Mouse (Mus musculus) spleen, postnatal 14 days (tissue): ENCODE data around the gene Rptn.
"Not testable (repeated sequence)": the region's sequence is repeated elsewhere in the genome, so short reads cannot be mapped to it uniquely, and the experiment has no call there.

Experiments used
- DNase-seq, 2 experiments: peaks; one replicate each; pipeline ENCODE4 v3.0.0; 2021 to 2022; ENCODE audit warnings: low spot score in 2 of 2

The Rptn gene

GRCm38 (mm10) chr3:93393366-93393765 is at the start of gene Rptn:
Gene Rptn, plus strand, starts transcription at chr3:93393699.
- no peak for DNase-seq

GRCm38 (mm10) chr3:93346896-93347295 is 46.6 kb upstream of the Rptn start:
- no peak for DNase-seq

GRCm38 (mm10) chr3:93360045-93360444 is 33.5 kb upstream of the Rptn start:
- DNase-seq, result peak in 1 of 2 experiments; percentile 7

GRCm38 (mm10) chr3:93361933-93362574 is 31.4 kb upstream of the Rptn start:
- no peak for DNase-seq

- no peak for DNase-seq
These were observed 26.4 kb upstream of the Rptn start for GRCm38 (mm10) chr3:93366966-93367575.

GRCm38 (mm10) chr3:93368171-93368570 is 25.3 kb upstream of the Rptn start:
- no peak for DNase-seq

GRCm38 (mm10) chr3:93373416-93373815 is 20.1 kb upstream of the Rptn start:
- DNase-seq, result no peak

GRCm38 (mm10) chr3:93375196-93375595 is 18.3 kb upstream of the Rptn start:
- DNase-seq, result no peak

- DNase-seq, result no peak
These were observed 17.9 kb upstream of the Rptn start for GRCm38 (mm10) chr3:93375601-93376000.

- no peak for DNase-seq
These were observed 15.4 kb upstream of the Rptn start for GRCm38 (mm10) chr3:93378146-93378545.

- no peak for DNase-seq
These were observed 10.4 kb downstream of the Rptn start for GRCm38 (mm10) chr3:93403936-93404335.

GRCm38 (mm10) chr3:93406992-93407391 is 13.5 kb downstream of the Rptn start:
- DNase-seq, result no peak

- no peak for DNase-seq
These were observed 18.4 kb downstream of the Rptn start for GRCm38 (mm10) chr3:93411905-93412304.

GRCm38 (mm10) chr3:93431673-93432072 is 38.2 kb downstream of the Rptn start:
- no peak for DNase-seq

- no peak for DNase-seq
These were observed 48.5 kb downstream of the Rptn start, which contains the start of gene Tchh for GRCm38 (mm10) chr3:93442030-93442429. Gene Tchh, plus strand, starts transcription at chr3:93442330.

- DNase-seq, result no peak
These were observed 50.1 kb downstream of the Rptn start for GRCm38 (mm10) chr3:93443501-93444101.

- no peak for DNase-seq
These were observed 51.1 kb downstream of the Rptn start for GRCm38 (mm10) chr3:93444343-93445164.

GRCm38 (mm10) chr3:93445165-93445705 is 51.7 kb downstream of the Rptn start:
- DNase-seq, result no peak

- no peak for DNase-seq
These were observed 52.7 kb downstream of the Rptn start for GRCm38 (mm10) chr3:93446128-93446755.

- not testable (repeated sequence) for DNase-seq
These were observed 53.2 kb downstream of the Rptn start for GRCm38 (mm10) chr3:93446756-93447137.

GRCm38 (mm10) chr3:93447138-93447841 is 53.8 kb downstream of the Rptn start:
- no peak for DNase-seq
